12 mouse cellular contexts compared by ENCODE assay signal in genomic region chr7:111518581-111519242, GRCm38 (mm10).
A peak's percentile ranks its signal among the peaks of the same experiment; 100 is the strongest.
DNase-seq lines count a peak whose midpoint lies in the region; ATAC-seq and TF ChIP-seq lines count a peak whose summit lies in the region.
"Had no signal": no experiment of that assay in that cellular context is flagged by ENCODE, and none has a peak within 500 bp of the region (broad histone marks: within the 10 kb centered on the region; RNA-seq: fewer than 3 reads in every experiment).

No protein-coding gene starts in this region.

- peak; percentile 63 for ATAC-seq in heart, embryonic 16.5 days (replicated peaks; ENCODE audit: extremely low read depth, insufficient read depth, low FRiP score)
- ATAC-seq in activated CD4-positive, CD25-positive, alpha-beta regulatory T cell, adult 4 months, result no peak
- ATAC-seq: liver, embryonic 12.5 days; midbrain, embryonic 13.5 days had no signal

- in situ Hi-C loops in CH12.LX (cut with MboI; ENCODE audit: low pct_ligation_motif_present, low pct_unique_long_range_greater_than_20kb, low sequenced_read_pairs), result no loop called here

- peaks cover 11% of the 10 kb centered on the region for H3K4me1 ChIP-seq in heart, embryonic 16.5 days (ENCODE audit: control insufficient read depth, insufficient read depth, low read length)
- H3K4me1 ChIP-seq in CH12.LX (ENCODE audit: control insufficient read depth in 1 of 2, insufficient read depth in 2 of 2), result peaks cover 0 to 33% of the 10 kb centered on the region in 2 experiments; a peak in 2 of 4 replicates
- H3K4me1 ChIP-seq: embryonic facial prominence, embryonic 12.5 days; liver, embryonic 12.5 days; midbrain, embryonic 13.5 days had no signal

- no peak overlapping the region for H3K4me2 ChIP-seq in heart, embryonic 16.5 days (ENCODE audit: low read depth, low read length)
- H3K4me2 ChIP-seq in CH12.LX (ENCODE audit: insufficient read depth, low read depth, poor library complexity, severe bottlenecking), result no peak overlapping the region
- H3K4me2 ChIP-seq: embryonic facial prominence, embryonic 12.5 days; liver, embryonic 12.5 days; midbrain, embryonic 13.5 days had no signal

- TF ChIP-seq EP300 in CH12.LX (IDR thresholded peaks at IDR 0.05; ENCODE audit: low read length), result no peak

- no peaks in the 10 kb centered on the region for H3K79me2 ChIP-seq in CH12.LX (replicated peaks; ENCODE audit: control insufficient read depth, extremely low read depth, insufficient read depth, poor library complexity, severe bottlenecking)

- no peak for TF ChIP-seq RAD21 in CH12.LX (IDR thresholded peaks at IDR 0.05; ENCODE audit: low read depth, low read length)

- no peaks in the 10 kb centered on the region for H3K36me3 ChIP-seq in heart, embryonic 16.5 days (ENCODE audit: control insufficient read depth, insufficient read depth)
- H3K36me3 ChIP-seq in CH12.LX (replicated peaks in 1 of 2; ENCODE audit: control insufficient read depth in 1 of 2, insufficient read depth in 1 of 2, low read length in 1 of 2), result no peaks in the 10 kb centered on the region
- H3K36me3 ChIP-seq: embryonic facial prominence, embryonic 12.5 days; liver, embryonic 12.5 days; midbrain, embryonic 13.5 days had no signal

- no peaks in the 10 kb centered on the region for H3K27me3 ChIP-seq in heart, embryonic 16.5 days (ENCODE audit: control insufficient read depth, insufficient read depth, low read length)
- H3K27me3 ChIP-seq in CH12.LX (replicated peaks), result no peaks in the 10 kb centered on the region
- H3K27me3 ChIP-seq: embryonic facial prominence, embryonic 12.5 days; liver, embryonic 12.5 days; midbrain, embryonic 13.5 days had no signal

- TF ChIP-seq CTCF in CH12.LX (conservative IDR thresholded peaks at IDR 0.05 in 1 of 2, IDR thresholded peaks at IDR 0.05 in 1 of 2; ENCODE audit: low read depth in 2 of 2, low read length in 2 of 2), result no peak

- H3K9me3 ChIP-seq in heart, embryonic 16.5 days (replicated peaks; ENCODE audit: control insufficient read depth, low read length), result no peaks in the 10 kb centered on the region
- H3K9me3 ChIP-seq in CH12.LX (replicated peaks; ENCODE audit: low read length), result no peaks in the 10 kb centered on the region
- H3K9me3 ChIP-seq: embryonic facial prominence, embryonic 12.5 days; liver, embryonic 12.5 days; midbrain, embryonic 13.5 days had no signal

- no peak overlapping the region for H3K4me3 ChIP-seq in heart, embryonic 16.5 days (ENCODE audit: low read length)
- no peak overlapping the region for H3K4me3 ChIP-seq in CH12.LX (replicated peaks in 1 of 3; ENCODE audit: low read depth in 2 of 3, low read length in 2 of 3, poor library complexity in 1 of 3)
- H3K4me3 ChIP-seq: embryonic facial prominence, embryonic 12.5 days; liver, embryonic 12.5 days; midbrain, embryonic 13.5 days had no signal

- 42% methylated on average over 8 of the region's 8 CpGs for WGBS in heart, embryonic 16.5 days

- peak overlapping the region; percentile 37; the same call in 1 of the 2 replicates for H3K27ac ChIP-seq in heart, embryonic 16.5 days (ENCODE audit: low read length)
- H3K27ac ChIP-seq in CH12.LX (ENCODE audit: insufficient read depth, low read depth), result no peak overlapping the region
- H3K27ac ChIP-seq: embryonic facial prominence, embryonic 12.5 days; liver, embryonic 12.5 days; midbrain, embryonic 13.5 days had no signal

- no peak for TF ChIP-seq POLR2A in CH12.LX (IDR thresholded peaks at IDR 0.05; ENCODE audit: low read depth, low read length)

- dilution Hi-C loops in CH12.LX (cut with MboI; ENCODE audit: extremely low pct_ligation_motif_present, extremely low pct_unique_long_range_greater_than_20kb, low sequenced_read_pairs), result no loop called here

- intact Hi-C loops in heart, postnatal 25 days (cut with DNase I), result no loop called here

- no peak for DNase-seq in heart, postnatal 25 days (ENCODE audit: low spot score)
- DNase-seq in kidney, postnatal 4 days, result peak; percentile 24 to 26
- DNase-seq in kidney, postnatal 25 days, result no peak
- peak; percentile 35 for DNase-seq in CH12.LX (ENCODE audit: extremely low read depth)
- DNase-seq in brain, adult 2 months (ENCODE audit: low read depth, low spot score), result peak; percentile 55
- DNase-seq in spleen, adult 12 weeks (ENCODE audit: low spot score), result no peak
- DNase-seq: cerebellum, adult 9-10 months had no signal

- H3K9ac ChIP-seq in heart, embryonic 16.5 days (ENCODE audit: low read length), result no peak overlapping the region
- H3K9ac ChIP-seq in CH12.LX (ENCODE audit: insufficient read depth, low read depth), result no peak overlapping the region
- H3K9ac ChIP-seq: embryonic facial prominence, embryonic 12.5 days; liver, embryonic 12.5 days; midbrain, embryonic 13.5 days had no signal

TF ChIP-seq in CH12.LX, 34 proteins besides CTCF, POLR2A, EP300 and RAD21:
- TF ChIP-seq HCFC1 (IDR thresholded peaks at IDR 0.05; ENCODE audit: low read depth, low read length) (no peak), ELF1 (IDR thresholded peaks at IDR 0.05; ENCODE audit: low read depth, low read length) (no peak), BHLHE40 (IDR thresholded peaks at IDR 0.05; ENCODE audit: low read depth, low read length) (no peak), MAZ (IDR thresholded peaks at IDR 0.05; ENCODE audit: low read depth, low read length) (no peak), MAX (IDR thresholded peaks at IDR 0.05; ENCODE audit: low read length) (no peak), USF1 (IDR thresholded peaks at IDR 0.05; ENCODE audit: low read depth, low read length) (no peak), PAX5 (IDR thresholded peaks at IDR 0.05; ENCODE audit: low read length) (no peak), MYC (IDR thresholded peaks at IDR 0.05; ENCODE audit: low read depth, low read length) (no peak), SIN3A (IDR thresholded peaks at IDR 0.05; ENCODE audit: low read length) (no peak), MXI1 (IDR thresholded peaks at IDR 0.05; ENCODE audit: low read depth, low read length) (no peak)

Comparison
In these comparisons a context has a peak if more than half of its experiments do, and no peak if none do; other contexts are left out.
1. DNase-seq: peak in kidney, postnatal 4 days (2 of 2), CH12.LX (single experiment) and brain, adult 2 months (single experiment); none in heart, postnatal 25 days (single experiment), kidney, postnatal 25 days (0 of 2) and spleen, adult 12 weeks (single experiment).